Mouse (Mus musculus) CH12.LX (cell line): ENCODE data around the gene Gm11020. TPM values are rescaled to one million over a fixed set of nuclear protein-coding genes. Genes with fewer than 3 reads are reported as not detected.

ENCODE experiments used
- DNase-seq: peaks from one replicate; pipeline ENCODE4 v3.0.0-alpha.2; 2013; ENCODE audit errors: extremely low read depth
- H3K27ac ChIP-seq: 2 replicates; pipeline ENCODE4 v1.5.1; 2012; ENCODE audit warnings: low read depth, mild to moderate bottlenecking, control low read depth, moderate library complexity; ENCODE audit not compliant: insufficient read depth
- H3K27me3 ChIP-seq: replicated peaks from 2 replicates; pipeline ENCODE3; 2012; ENCODE audit warnings: inconsistent platforms
- H3K36me3 ChIP-seq, 2 experiments: replicated peaks in 1 of 2; 2 replicates each; pipeline versions ENCODE3 to v1.6.1; 2012; ENCODE audit warnings: inconsistent platforms in 1 of 2, low read length in 1 of 2, mild to moderate bottlenecking in 1 of 2, mixed read lengths in 1 of 2, moderate library complexity in 1 of 2; ENCODE audit not compliant: control insufficient read depth in 1 of 2, insufficient read depth in 1 of 2
- H3K4me1 ChIP-seq, 2 experiments: 2 replicates each; pipeline ENCODE4 v1.6.1; 2012; ENCODE audit warnings: inconsistent platforms in 1 of 2, moderate library complexity in 1 of 2; ENCODE audit not compliant: insufficient read depth in 2 of 2, control insufficient read depth in 1 of 2
- H3K4me2 ChIP-seq: 2 replicates; pipeline ENCODE4 v1.6.1; 2012; ENCODE audit warnings: low read depth, mild to moderate bottlenecking, control low read depth; ENCODE audit not compliant: poor library complexity, insufficient read depth, severe bottlenecking
- H3K4me3 ChIP-seq, 3 experiments: fragments of 150-350 bp in 1 of 3; sonication (generic) in 1 of 3; replicated peaks in 1 of 3; 2 replicates each; pipeline versions ENCODE3 to v1.5.1; 2011 to 2012; ENCODE audit warnings: low read depth in 2 of 3, low read length in 2 of 3, mild to moderate bottlenecking in 2 of 3, moderate library complexity in 2 of 3, control low read depth in 1 of 3, improper control_type of control experiment in 1 of 3, inconsistent platforms in 1 of 3, mixed read lengths in 1 of 3; ENCODE audit not compliant: poor library complexity in 1 of 3
- H3K79me2 ChIP-seq: replicated peaks from 2 replicates; pipeline ENCODE4 v1.6.1; 2012; ENCODE audit warnings: mild to moderate bottlenecking, moderate library complexity; ENCODE audit not compliant: control insufficient read depth, poor library complexity, insufficient read depth, severe bottlenecking; ENCODE audit errors: extremely low read depth
- H3K9ac ChIP-seq: 2 replicates; pipeline ENCODE4 v1.6.1; 2012; ENCODE audit warnings: low read depth, mild to moderate bottlenecking, control low read depth, moderate library complexity; ENCODE audit not compliant: insufficient read depth
- H3K9me3 ChIP-seq: replicated peaks from 2 replicates; pipeline ENCODE3; 2012; ENCODE audit warnings: low read length, inconsistent platforms, mixed read lengths
- BHLHE40 ChIP-seq: IDR thresholded peaks from 2 replicates; pipeline ENCODE4 v1.6.1; 2011; ENCODE audit warnings: mild to moderate bottlenecking, low read depth, low read length, improper control_type of control experiment
- CTCF ChIP-seq, 2 experiments: IDR thresholded peaks in 1 of 2; conservative IDR thresholded peaks in 1 of 2; 2 replicates each; pipeline ENCODE4 v1.5.1; 2011 to 2012; ENCODE audit warnings: low read depth in 2 of 2, low read length in 2 of 2, improper control_type of control experiment in 1 of 2, inconsistent platforms in 1 of 2, mild to moderate bottlenecking in 1 of 2, moderate library complexity in 1 of 2
- E2F4 ChIP-seq: IDR thresholded peaks from 2 replicates; pipeline ENCODE4 v1.6.1; 2011; ENCODE audit warnings: low read depth, low read length, improper control_type of control experiment; ENCODE audit not compliant: insufficient replicate concordance
- EP300 ChIP-seq: IDR thresholded peaks from 2 replicates; pipeline ENCODE4 v1.6.1; 2011; ENCODE audit warnings: low read length, improper control_type of control experiment
- IRF4 ChIP-seq: IDR thresholded peaks from 2 replicates; pipeline ENCODE4 v1.6.1; 2014; ENCODE audit warnings: low read depth, mild to moderate bottlenecking, inconsistent platforms, low read length, improper control_type of control experiment
- JUN ChIP-seq: IDR thresholded peaks from 2 replicates; pipeline ENCODE4 v1.6.1; 2011; ENCODE audit warnings: low read depth, mild to moderate bottlenecking, low read length, improper control_type of control experiment, moderate library complexity; ENCODE audit not compliant: insufficient read depth
- JUND ChIP-seq: conservative IDR thresholded peaks from 2 replicates; pipeline ENCODE4 v1.6.1; 2011; ENCODE audit warnings: low read depth, low read length, improper control_type of control experiment
- KAT2A ChIP-seq: IDR thresholded peaks from 2 replicates; pipeline ENCODE4 v1.6.1; 2012; ENCODE audit warnings: low read length, improper control_type of control experiment, inconsistent platforms; ENCODE audit not compliant: insufficient replicate concordance
- MAFK ChIP-seq: IDR thresholded peaks from 2 replicates; pipeline ENCODE4 v1.6.1; 2011; ENCODE audit warnings: low read length, improper control_type of control experiment; ENCODE audit not compliant: insufficient replicate concordance
- MAX ChIP-seq: IDR thresholded peaks from 2 replicates; pipeline ENCODE4 v1.6.1; 2011; ENCODE audit warnings: low read length, improper control_type of control experiment
- MAZ ChIP-seq: IDR thresholded peaks from 2 replicates; pipeline ENCODE4 v1.6.1; 2012; ENCODE audit warnings: low read depth, mild to moderate bottlenecking, inconsistent platforms, low read length, improper control_type of control experiment, moderate library complexity
- MXI1 ChIP-seq: IDR thresholded peaks from 2 replicates; pipeline ENCODE4 v1.6.1; 2011; ENCODE audit warnings: mild to moderate bottlenecking, low read depth, low read length, improper control_type of control experiment
- NRF1 ChIP-seq: IDR thresholded peaks from 2 replicates; pipeline ENCODE4 v1.6.1; 2014; ENCODE audit warnings: low read depth, mild to moderate bottlenecking, inconsistent platforms, low read length, improper control_type of control experiment, moderate library complexity
- PAX5 ChIP-seq: IDR thresholded peaks from 2 replicates; pipeline ENCODE4 v1.6.1; 2012; ENCODE audit warnings: low read length, inconsistent platforms, mixed read lengths
- POLR2AphosphoS2 ChIP-seq: IDR thresholded peaks from 2 replicates; pipeline ENCODE4 v1.6.1; 2011; ENCODE audit warnings: low read depth, low read length, improper control_type of control experiment
- RCOR1 ChIP-seq: conservative IDR thresholded peaks from 2 replicates; pipeline ENCODE4 v1.6.1; 2012; ENCODE audit warnings: low read depth, mild to moderate bottlenecking, inconsistent platforms, low read length, improper control_type of control experiment
- SMC3 ChIP-seq: IDR thresholded peaks from 2 replicates; pipeline ENCODE4 v1.6.1; 2011; ENCODE audit warnings: low read depth, low read length, improper control_type of control experiment
- TBP ChIP-seq: conservative IDR thresholded peaks from 2 replicates; pipeline ENCODE4 v1.6.1; 2011; ENCODE audit warnings: low read depth, low read length, improper control_type of control experiment
- TCF12 ChIP-seq: IDR thresholded peaks from 2 replicates; pipeline ENCODE4 v1.6.1; 2014; ENCODE audit warnings: low read depth, mild to moderate bottlenecking, inconsistent platforms, low read length, improper control_type of control experiment
- UBTF ChIP-seq: IDR thresholded peaks from 2 replicates; pipeline ENCODE4 v1.6.1; 2012; ENCODE audit warnings: low read depth, mild to moderate bottlenecking, inconsistent platforms, low read length, improper control_type of control experiment, moderate library complexity
- ZC3H11A ChIP-seq: IDR thresholded peaks from 2 replicates; pipeline ENCODE4 v1.6.1; 2012; ENCODE audit warnings: low read depth, mild to moderate bottlenecking, inconsistent platforms, low read length, improper control_type of control experiment
- ZNF384 ChIP-seq: IDR thresholded peaks from 2 replicates; pipeline ENCODE4 v1.6.1; 2012; ENCODE audit warnings: low read depth, low read length, improper control_type of control experiment, inconsistent platforms
- dilution Hi-C: fragments of 300-500 bp; cut with MboI; formaldehyde crosslinking; loops from 2 replicates; pipeline ENCODE4 v1.14.3; 2020; ENCODE audit warnings: low sequenced_read_pairs; ENCODE audit not compliant: extremely low pct_unique_long_range_greater_than_20kb, extremely low pct_ligation_motif_present
- in situ Hi-C: fragments of 300-500 bp; cut with MboI; formaldehyde crosslinking; loops from 3 replicates; pipeline ENCODE4 v1.14.3; 2019; ENCODE audit warnings: low sequenced_read_pairs, low pct_ligation_motif_present, low pct_unique_long_range_greater_than_20kb, mixed read lengths
- polyA plus RNA-seq: library from polyadenylated mRNA; unstranded; fragments of >175 nt; gene quantifications from 2 replicates; pipeline ENCODE4 v1.2.1, GENCODE M21; 2012; ENCODE audit warnings: low read depth; ENCODE audit not compliant: insufficient read length
- total RNA-seq, 2 experiments: library from RNA; depleted of rRNA; stranded (reverse); fragments of 300-350 nt in 1 of 2; fragments of >200 nt in 1 of 2; gene quantifications; 2 replicates each; pipeline ENCODE4 v1.2.3; 2012 to 2014

Gm11020 gene
- total and polyA plus RNA-seq, 3 experiments = not detected

DNA sequence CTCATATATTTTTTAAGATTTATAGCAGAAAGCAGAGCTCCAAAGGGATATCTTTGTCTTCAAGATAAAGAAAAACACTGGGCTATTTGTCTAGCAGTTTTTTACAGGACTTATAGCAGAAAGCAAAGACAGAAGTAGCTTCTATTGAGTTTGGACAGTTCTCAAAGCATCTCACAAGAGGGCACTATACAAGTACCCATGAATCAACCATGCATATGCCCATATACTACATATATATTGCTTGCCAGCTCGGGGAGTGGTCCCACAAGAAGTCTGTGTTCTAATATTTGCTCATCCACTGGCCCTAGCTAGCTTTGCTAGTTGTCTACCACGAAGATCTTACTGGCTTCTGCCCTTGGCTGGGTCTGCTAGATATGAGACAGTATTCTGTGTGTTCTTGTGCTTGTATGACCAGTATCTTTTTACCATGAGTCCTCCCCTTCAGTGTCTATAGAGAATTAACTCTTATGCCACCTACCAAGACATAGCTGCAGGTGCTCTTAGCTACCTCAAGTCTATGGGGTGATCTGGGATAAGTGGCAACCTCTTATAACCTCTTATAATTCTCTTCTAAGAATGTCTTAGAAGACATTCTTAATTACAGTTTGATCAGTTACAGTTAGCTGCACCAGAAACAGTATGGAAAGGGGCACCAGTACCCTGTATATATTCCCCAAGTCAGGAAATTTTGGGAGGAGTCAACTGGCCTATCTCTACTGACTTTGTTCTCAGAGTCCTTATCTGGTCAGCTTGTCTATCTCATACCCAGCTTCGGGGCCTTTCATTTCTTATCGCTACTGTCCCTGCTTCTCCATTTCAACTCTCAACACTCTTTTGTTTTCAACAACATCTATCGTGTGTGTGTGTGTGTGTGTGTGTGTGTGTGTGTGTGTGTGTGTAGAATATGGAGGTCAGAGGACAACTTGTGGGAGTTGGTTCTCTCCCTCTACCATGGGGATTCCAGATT is 11.6 kb downstream of the Gm11020 start:
- H3K27me3 ChIP-seq = peaks cover 7% of the 10 kb centered on the region
- H3K4me3 ChIP-seq = no peak overlapping the region
- H3K9ac ChIP-seq = no peak overlapping the region
- DNase-seq = no peak
- H3K4me1 ChIP-seq = no peaks in the 10 kb centered on the region
- no peak overlapping the region for H3K27ac ChIP-seq
- peak; percentile 20 for TF ChIP-seq SMC3
- no peak for TF ChIP-seq JUND
- TF ChIP-seq CTCF (conservative IDR thresholded peaks at IDR 0.05 in 1 of 2, IDR thresholded peaks at IDR 0.05 in 1 of 2; ENCODE audit: low read depth in 2 of 2, low read length in 2 of 2) = peak in 1 of 2 experiments; percentile 40; a peak in 2 of 4 replicates
- no peak for TF ChIP-seq MAZ
- no peak for TF ChIP-seq TCF12
- no peak for TF ChIP-seq ZC3H11A
- no peak for TF ChIP-seq BHLHE40
- TF ChIP-seq, all 38 proteins: peak for 2
- in situ Hi-C loops = loop anchor here (10.0 kb wide), 1 partner anchor 88 kb away; the partner anchor contains the start of gene Tk2
- dilution Hi-C loops = no loop called here
- no peaks in the 10 kb centered on the region for H3K9me3 ChIP-seq
- no peaks in the 10 kb centered on the region for H3K36me3 ChIP-seq
- H3K79me2 ChIP-seq = no peaks in the 10 kb centered on the region
- H3K4me2 ChIP-seq = no peak overlapping the region

DNA sequence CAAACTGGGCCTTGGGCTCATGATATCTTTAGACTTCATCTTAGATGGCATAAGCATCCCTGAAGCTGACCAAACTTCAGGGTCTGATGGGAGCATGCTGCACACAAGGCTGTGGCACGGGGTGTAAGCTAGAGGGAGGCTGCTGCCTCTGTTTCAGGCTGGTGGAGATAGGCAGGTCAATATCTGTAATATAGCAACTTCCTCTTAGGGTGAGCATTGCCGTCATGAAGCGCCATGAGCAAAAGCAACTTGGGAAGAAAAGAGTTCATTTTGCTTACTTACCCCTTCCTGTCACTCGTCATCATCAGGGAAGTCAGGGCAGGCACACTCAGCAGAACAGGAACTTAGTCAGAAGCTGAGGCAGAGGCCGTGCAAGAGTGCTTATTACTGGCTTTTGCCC is 12.4 kb downstream of the Gm11020 start:
- Histone ChIP-seq H3K4me1 (no peaks in the 10 kb centered on the region), H3K4me2 (no peak overlapping the region), H3K36me3 (no peaks in the 10 kb centered on the region), H3K27ac (no peak overlapping the region), H3K9ac (no peak overlapping the region), H3K9me3 (no peaks in the 10 kb centered on the region), H3K79me2 (no peaks in the 10 kb centered on the region), H3K27me3 (peaks cover 7% of the 10 kb centered on the region), H3K4me3 (no peak overlapping the region)
- TF ChIP-seq ZC3H11A (no peak), NRF1 (no peak), RCOR1 (no peak), SMC3 (no peak), MXI1 (no peak), POLR2AphosphoS2 (no peak), TBP (no peak), ZNF384 (no peak), EP300 (no peak), IRF4 (no peak), PAX5 (no peak), MAX (no peak), E2F4 (no peak), UBTF (no peak), MAFK (no peak), JUN (no peak), KAT2A (no peak), BHLHE40 (no peak)
- no peak for DNase-seq
- in situ Hi-C loops = loop anchor here (10.0 kb wide), 1 partner anchor 89 kb away; the partner anchor contains the start of gene Tk2
- dilution Hi-C loops = no loop called here
